Mouse (Mus musculus): ENCODE data around the gene Rbm11.

The Rbm11 gene

DNA sequence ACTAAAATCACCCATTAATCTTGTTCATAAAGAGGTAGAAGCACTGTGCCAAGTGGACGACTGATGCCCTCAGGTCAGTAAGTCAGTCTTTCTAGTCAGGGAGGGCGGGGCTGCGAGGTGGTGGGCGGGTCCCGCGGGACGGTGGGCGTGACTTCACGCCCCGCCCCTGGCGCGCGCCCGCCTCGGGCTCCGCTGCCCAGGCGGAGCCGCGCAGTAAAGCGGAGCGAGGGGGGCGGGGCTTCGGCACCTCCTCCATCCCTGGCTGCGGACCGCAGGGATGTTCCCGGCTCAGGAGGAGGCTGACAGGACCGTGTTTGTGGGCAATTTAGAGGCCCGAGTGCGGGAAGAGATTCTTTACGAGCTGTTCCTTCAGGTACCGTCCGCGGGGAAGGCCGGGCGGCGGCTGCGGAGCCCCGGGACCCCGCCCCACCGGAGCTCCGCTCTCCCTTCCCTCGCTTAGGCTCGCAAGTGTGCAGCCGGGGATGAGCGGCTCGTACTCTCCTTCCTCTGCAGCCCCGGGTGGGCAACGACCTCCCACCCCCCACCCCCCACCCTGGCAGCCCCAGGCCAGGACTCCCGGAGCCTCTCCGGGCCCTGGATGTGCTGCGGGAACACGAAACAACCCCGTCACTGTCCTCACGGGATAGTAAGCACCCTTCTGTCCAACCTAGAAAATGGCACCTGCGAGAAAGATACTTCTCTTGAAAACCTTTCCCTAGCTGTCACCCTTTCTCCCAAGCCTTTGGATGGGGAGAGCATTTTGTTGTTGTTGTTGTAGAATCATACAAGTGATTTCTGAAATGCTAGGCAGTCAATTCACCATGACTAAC is at the start of gene Rbm11:
Rbm11 (plus strand) TSS at position 174 of the 830 bp plus-strand sequence.
- peak; percentile 72 for DNase-seq (ENCODE audit: low read depth)

DNA sequence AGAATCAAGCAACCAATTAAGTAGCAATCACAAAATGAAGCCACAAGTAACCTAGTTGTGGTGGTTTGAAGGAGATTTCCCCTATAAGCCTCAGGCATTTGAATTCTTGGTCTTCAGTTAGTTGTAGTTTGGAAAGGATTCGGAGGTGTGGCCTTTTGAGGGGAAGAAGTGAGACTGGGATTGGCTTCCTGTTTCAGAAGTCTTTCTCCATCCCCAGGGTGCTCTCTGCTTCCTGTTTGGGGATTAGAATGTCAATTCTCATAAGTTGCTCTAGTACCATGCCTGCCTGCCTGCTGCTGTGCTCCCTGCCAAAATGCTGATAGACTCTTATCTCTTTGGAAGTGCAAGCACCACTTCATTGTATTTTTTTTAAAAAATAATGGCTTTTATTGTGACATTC is 47.3 kb upstream of the Rbm11 start:
- no peak for DNase-seq (ENCODE audit: low read depth)

DNA sequence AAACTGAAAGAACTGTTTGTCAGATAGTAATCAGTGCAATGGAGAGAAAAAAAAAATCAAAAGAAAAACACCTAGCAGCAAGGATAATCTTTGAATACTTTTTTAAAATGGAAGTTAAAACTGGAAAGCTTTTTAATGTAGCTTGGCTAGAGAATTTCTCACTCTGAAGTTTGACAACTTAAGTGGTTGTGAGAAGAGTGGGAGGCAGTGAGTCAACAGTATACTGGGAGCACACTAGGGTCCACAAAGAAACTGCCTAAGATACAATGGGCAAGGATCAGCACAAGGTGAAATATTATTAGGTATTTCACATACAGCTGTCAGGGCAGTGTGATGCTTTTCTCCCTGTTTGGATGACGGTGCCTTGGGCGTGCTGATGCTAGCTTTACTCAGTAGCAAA is 29.7 kb upstream of the Rbm11 start:
- DNase-seq (ENCODE audit: low read depth), result no peak

- no peak for DNase-seq (ENCODE audit: low read depth)
These were observed 10.4 kb upstream of the Rbm11 start for GRCm38 (mm10) chr16:75582279-75582678.

GRCm38 (mm10) chr16:75585961-75586360 is 6.7 kb upstream of the Rbm11 start, which contains the start of gene Lipi:
TSS of gene Lipi (minus strand) at chr16:75586061.
- DNase-seq (ENCODE audit: low read depth), result no peak

- DNase-seq (ENCODE audit: low read depth), result no peak
These were observed 6.2 kb upstream of the Rbm11 start for GRCm38 (mm10) chr16:75586466-75586865.

DNA sequence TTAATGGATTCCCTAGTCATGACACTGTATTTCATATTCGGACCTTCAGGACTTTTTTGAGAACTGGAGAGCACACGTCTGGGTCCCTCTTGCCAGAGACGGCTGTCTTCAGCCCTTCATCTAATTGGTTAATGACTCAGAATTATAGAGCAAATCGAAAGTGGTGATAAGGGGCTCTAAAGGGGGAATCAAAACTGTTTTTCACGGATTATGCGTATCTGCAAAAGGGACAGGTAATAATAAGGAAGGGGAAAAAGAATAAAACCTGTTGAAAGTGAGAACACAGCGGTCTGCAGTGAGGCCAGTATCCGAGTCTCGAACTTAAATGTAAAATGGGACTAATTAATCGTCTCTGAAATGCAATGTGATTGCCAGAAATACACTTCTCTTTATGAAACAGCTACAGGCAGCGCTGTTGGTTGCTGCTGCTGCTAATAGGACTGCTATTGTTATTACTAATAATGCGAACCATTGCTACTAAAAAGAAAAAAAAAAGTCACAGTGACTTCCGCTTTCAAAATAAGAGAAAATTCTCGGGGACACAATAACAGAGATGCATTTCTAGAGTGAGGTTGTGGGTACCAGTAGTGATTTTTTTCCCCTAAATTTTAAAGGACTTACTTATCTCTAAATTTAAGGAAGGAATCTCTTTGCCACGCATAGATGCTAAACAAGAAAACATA is 998 bp downstream of the Rbm11 start:
- DNase-seq (ENCODE audit: low read depth), result peak; percentile 19

DNA sequence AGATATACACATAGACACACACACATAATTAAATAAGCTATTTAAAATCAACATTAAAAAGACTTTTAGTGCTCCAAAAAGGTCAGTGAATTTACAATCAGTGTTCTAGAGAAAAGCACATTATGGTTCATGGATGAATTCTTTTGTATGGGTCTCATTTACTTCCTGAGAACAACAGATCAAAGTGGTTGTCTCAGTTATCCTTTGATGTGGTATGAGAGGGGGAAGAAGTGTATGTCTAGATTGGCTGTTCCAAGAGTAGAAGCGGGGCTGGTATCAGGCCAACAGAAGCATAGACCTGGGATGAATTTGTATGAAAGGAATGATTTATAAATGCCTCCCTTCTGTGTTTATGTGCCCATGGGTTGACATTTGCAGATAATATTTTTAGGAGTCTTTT is 13.8 kb downstream of the Rbm11 start:
- peak; percentile 43 for DNase-seq (ENCODE audit: low read depth)

GRCm38 (mm10) chr16:75612561-75612960 is 19.9 kb downstream of the Rbm11 start:
- no peak for DNase-seq (ENCODE audit: low read depth)

GRCm38 (mm10) chr16:75617651-75618349 is 25.2 kb downstream of the Rbm11 start:
- DNase-seq (ENCODE audit: low read depth), result peak; percentile 58

DNA sequence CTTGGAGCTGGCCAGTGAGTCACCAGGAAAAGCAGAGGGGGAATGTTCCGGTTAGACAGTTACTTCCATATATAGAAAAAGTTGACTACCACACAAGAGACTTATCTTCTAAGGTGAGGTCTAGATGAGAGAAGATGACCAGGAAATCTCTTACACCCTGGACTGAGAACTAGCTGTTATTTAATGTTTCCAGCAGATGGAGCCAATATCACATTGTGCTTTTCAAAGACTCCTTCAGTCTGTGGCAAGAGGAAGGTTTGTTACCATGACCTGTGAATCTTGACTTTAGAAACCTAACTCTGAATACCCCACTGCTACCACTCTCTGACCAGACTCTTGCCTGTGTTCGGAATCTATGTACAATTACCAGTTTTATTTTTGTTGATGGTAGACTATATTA is 35.2 kb downstream of the Rbm11 start:
- no peak for DNase-seq (ENCODE audit: low read depth)

Data from naive thymus-derived CD4-positive, alpha-beta T cell, adult 2 months (primary cell).